Mouse (Mus musculus): ENCODE measurements around the gene Ldhc. TPM values are rescaled to one million over a fixed set of nuclear protein-coding genes. Genes with fewer than 3 reads are reported as not detected.
A peak's percentile ranks its signal among the peaks of the same experiment; 100 is the strongest.

Gene Ldhc
- polyA plus RNA-seq, 1 experiment from 2014 or later = not detected

DNA sequence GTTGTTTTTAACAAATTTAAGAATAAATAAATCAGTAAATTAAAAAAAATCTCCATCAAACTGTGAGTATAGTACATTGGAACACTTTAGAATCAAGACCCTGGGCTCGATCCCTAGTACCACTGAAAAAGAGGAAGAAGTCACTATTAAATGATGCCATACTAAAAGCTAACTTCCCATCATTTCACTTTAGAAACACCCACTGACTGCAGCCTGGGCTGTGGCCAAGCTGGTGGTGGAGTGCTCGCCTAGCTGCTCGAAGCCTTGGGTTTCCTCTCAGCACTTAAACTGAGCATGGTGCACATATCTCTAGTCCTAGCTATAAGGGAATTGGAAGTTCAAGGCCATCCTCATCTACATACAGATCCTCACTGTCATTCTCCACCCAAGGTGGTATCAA is 50.2 kb downstream of the Ldhc start:
- peaks cover 74% of the 10 kb centered on the region for H3K36me3 ChIP-seq (ENCODE audit: control insufficient read depth, insufficient read depth, low read length)
- DNase-seq (ENCODE audit: low spot score) = no peak
- H3K27me3 ChIP-seq (replicated peaks; ENCODE audit: control insufficient read depth, insufficient read depth, low read length) = no peaks in the 10 kb centered on the region
- H3K27ac ChIP-seq (ENCODE audit: low read depth) = no peak overlapping the region
- H3K9ac ChIP-seq (ENCODE audit: low read length) = no peak overlapping the region
- H3K4me1 ChIP-seq (replicated peaks; ENCODE audit: control insufficient read depth, insufficient read depth, low read length) = no peaks in the 10 kb centered on the region
- no peak overlapping the region for H3K4me2 ChIP-seq (ENCODE audit: low read length)
- WGBS = 92% methylated on average over 3 of the region's 3 CpGs
- no peaks in the 10 kb centered on the region for H3K9me3 ChIP-seq (ENCODE audit: control insufficient read depth, low read length)
- no peak overlapping the region for H3K4me3 ChIP-seq (ENCODE audit: low read depth, low read length)
- no peak for ATAC-seq (replicated peaks; ENCODE audit: low FRiP score, low TSS enrichment, low read depth)

DNA sequence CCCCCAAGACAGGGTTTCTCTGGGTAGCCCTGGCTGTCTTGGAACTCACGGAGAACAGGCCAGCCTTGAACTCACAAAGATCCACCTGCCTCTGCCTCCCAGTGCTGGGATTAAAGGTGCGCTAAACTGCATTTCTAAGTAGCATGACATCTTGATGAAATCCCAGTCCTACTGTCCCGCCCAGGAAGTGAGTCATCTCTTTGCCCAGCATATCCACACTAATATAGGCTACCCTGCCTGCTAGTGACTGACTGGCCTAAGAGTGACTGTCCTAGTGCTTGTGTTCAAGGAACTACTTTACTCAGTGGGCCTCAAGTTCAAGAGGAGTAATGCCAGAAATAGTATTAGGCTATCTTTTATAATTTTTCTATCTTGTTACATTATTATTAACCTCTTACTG is 55.4 kb downstream of the Ldhc start:
- H3K4me1 ChIP-seq (replicated peaks; ENCODE audit: control insufficient read depth, insufficient read depth, low read length) = peaks cover 15% of the 10 kb centered on the region
- H3K9ac ChIP-seq (ENCODE audit: low read length) = no peak overlapping the region
- peaks cover 34% of the 10 kb centered on the region for H3K36me3 ChIP-seq (ENCODE audit: control insufficient read depth, insufficient read depth, low read length)
- no peak overlapping the region for H3K4me3 ChIP-seq (ENCODE audit: low read depth, low read length)
- no peak overlapping the region for H3K27ac ChIP-seq (ENCODE audit: low read depth)
- H3K27me3 ChIP-seq (replicated peaks; ENCODE audit: control insufficient read depth, insufficient read depth, low read length) = no peaks in the 10 kb centered on the region
- no peaks in the 10 kb centered on the region for H3K9me3 ChIP-seq (ENCODE audit: control insufficient read depth, low read length)
- H3K4me2 ChIP-seq (ENCODE audit: low read length) = no peak overlapping the region
- 85% methylated on average over 3 of the region's 3 CpGs for WGBS
- ATAC-seq (replicated peaks; ENCODE audit: low FRiP score, low TSS enrichment, low read depth) (no peak), DNase-seq (ENCODE audit: low spot score) (no peak)

DNA sequence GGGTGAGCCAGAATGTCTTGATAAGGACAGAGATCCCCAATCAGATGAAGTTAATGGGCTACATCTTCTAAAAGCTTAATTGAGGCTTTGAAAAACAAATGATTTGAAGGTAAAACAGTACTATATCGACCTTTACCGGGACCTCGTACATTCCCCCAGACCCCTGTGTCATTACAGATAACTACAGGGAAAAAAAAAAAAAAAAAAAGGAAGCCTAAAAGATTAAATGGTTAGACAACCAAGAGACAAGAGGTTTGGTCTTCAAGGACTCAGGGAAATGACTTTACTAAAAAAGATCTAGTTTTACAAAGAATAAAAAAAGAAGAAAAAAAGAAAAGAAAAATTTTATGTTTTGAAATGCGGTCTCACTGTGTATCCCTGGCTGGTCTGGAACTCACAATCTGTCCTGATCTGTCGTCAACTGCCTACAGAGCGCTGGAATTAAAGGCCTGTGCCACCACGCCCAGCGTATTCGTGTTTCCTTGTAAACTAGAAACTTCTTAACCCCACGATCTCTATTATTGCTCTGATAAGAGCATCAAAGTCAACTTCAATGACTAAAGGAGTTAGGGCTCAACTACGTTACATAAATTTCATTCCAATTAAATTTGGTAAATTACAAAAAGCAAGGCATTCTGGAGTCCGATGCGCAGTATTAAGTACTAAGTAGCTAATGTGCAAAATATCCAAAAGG is 57.8 kb downstream of the Ldhc start:
- Histone ChIP-seq H3K36me3 (ENCODE audit: control insufficient read depth, insufficient read depth, low read length) (peaks cover 14% of the 10 kb centered on the region), H3K9ac (ENCODE audit: low read length) (peak overlapping the region; percentile 90), H3K9me3 (ENCODE audit: control insufficient read depth, low read length) (no peaks in the 10 kb centered on the region), H3K4me3 (ENCODE audit: low read depth, low read length) (peak overlapping the region; percentile 91), H3K4me1 (replicated peaks; ENCODE audit: control insufficient read depth, insufficient read depth, low read length) (peaks cover 15% of the 10 kb centered on the region), H3K27ac (ENCODE audit: low read depth) (peak overlapping the region; percentile 96), H3K4me2 (ENCODE audit: low read length) (peak overlapping the region; percentile 59), H3K27me3 (replicated peaks; ENCODE audit: control insufficient read depth, insufficient read depth, low read length) (no peaks in the 10 kb centered on the region)
- ATAC-seq (replicated peaks; ENCODE audit: low FRiP score, low TSS enrichment, low read depth) (no peak), DNase-seq (ENCODE audit: low spot score) (peak; percentile 54)
- WGBS = 13% methylated on average over 13 of the region's 13 CpGs

DNA sequence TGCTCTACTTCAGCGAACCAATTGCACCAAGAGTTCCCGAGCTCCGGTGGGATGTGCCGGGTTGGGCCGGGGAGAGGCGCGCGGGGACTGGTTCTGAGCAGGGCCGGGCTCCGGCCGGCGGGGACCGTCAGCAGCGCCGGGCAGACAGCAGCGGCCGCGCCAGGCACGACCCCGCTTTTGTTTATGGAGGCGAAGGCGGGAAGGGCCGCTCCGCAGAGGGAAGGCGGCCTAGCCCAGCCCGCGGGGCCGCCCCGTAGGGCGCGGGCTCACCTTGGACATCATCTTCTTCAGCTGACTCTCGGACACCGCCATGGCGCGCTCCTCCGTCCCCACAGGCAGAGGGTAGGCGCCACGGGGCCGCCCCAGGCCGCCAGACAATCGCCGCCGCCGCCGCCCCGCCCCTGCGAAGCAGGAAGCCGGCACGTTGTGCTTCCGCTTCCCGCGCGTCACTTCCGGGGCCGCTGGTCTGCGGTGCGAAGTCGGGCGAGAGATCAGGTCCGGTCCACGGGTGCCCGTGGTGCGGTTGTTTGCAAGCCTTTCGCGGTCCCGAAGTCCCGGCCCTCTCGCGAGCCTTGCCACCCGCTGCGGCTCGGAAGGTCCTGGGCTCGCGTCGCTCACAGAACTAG is 58.7 kb downstream of the Ldhc start, which contains the start of gene Tsg101:
Gene Tsg101 (minus strand): TSS at position 419 of the 626 bp plus-strand sequence.
- Histone ChIP-seq H3K4me2 (ENCODE audit: low read length) (peak within 1 kb of the TSS; percentile 59), H3K9ac (ENCODE audit: low read length) (peak within 1 kb of the TSS; percentile 90), H3K27me3 (replicated peaks; ENCODE audit: control insufficient read depth, insufficient read depth, low read length) (no peaks in the 10 kb centered on the region), H3K9me3 (ENCODE audit: control insufficient read depth, low read length) (no peaks in the 10 kb centered on the region), H3K27ac (ENCODE audit: low read depth) (peak within 1 kb of the TSS; percentile 96), H3K36me3 (ENCODE audit: control insufficient read depth, insufficient read depth, low read length) (peaks cover 14% of the 10 kb centered on the region), H3K4me3 (ENCODE audit: low read depth, low read length) (peak within 1 kb of the TSS; percentile 91), H3K4me1 (replicated peaks; ENCODE audit: control insufficient read depth, insufficient read depth, low read length) (peaks cover 15% of the 10 kb centered on the region)
- ATAC-seq (replicated peaks; ENCODE audit: low FRiP score, low TSS enrichment, low read depth) (peak; percentile 94), DNase-seq (ENCODE audit: low spot score) (peak; percentile 93)
- under 1% methylated on average over 69 of the region's 75 CpGs for WGBS

DNA sequence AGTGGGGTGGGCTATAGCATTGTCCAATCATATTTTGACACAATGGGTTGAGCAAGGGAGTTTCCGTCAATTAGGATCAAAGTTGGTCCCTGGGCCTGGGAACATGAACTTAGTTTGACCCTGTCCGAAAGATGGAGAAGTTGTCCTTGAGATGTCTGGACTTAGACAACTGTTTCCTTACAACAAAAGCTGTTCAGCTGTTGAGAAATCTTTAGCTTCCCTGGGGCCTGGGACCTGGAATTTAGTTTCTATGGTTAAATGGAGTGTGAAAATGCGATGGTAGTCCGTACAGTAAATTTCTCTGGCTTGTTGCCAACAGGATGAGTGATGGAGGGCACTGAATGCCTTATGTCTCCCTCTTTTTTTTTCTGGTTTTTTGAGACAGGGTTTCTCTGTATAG is 61.1 kb downstream of the Ldhc start:
- Histone ChIP-seq H3K9me3 (ENCODE audit: control insufficient read depth, low read length) (no peaks in the 10 kb centered on the region), H3K4me1 (replicated peaks; ENCODE audit: control insufficient read depth, insufficient read depth, low read length) (peaks cover 15% of the 10 kb centered on the region), H3K4me3 (ENCODE audit: low read depth, low read length) (no peak overlapping the region), H3K4me2 (ENCODE audit: low read length) (no peak overlapping the region), H3K27ac (ENCODE audit: low read depth) (no peak overlapping the region), H3K27me3 (replicated peaks; ENCODE audit: control insufficient read depth, insufficient read depth, low read length) (no peaks in the 10 kb centered on the region), H3K9ac (ENCODE audit: low read length) (no peak overlapping the region), H3K36me3 (ENCODE audit: control insufficient read depth, insufficient read depth, low read length) (peaks cover 14% of the 10 kb centered on the region)
- no peak for ATAC-seq (replicated peaks; ENCODE audit: low FRiP score, low TSS enrichment, low read depth)
- no peak for DNase-seq (ENCODE audit: low spot score)
- WGBS = 70% methylated on average over 4 of the region's 4 CpGs

Other genes with a start within 250 kb of the Ldhc start
- gene Sergef, start 221.4 kb upstream of the Ldhc start, polyA plus RNA-seq (2014; fragmentation: Nextera tagmentation; extraction: Ambion mirVana) = 16.8 and 17.5 TPM in 2 replicates
- gene Tph1, start 188.7 kb upstream of the Ldhc start, polyA plus RNA-seq (2014; fragmentation: Nextera tagmentation; extraction: Ambion mirVana) = 0.31 and 0.42 TPM in 2 replicates
- 35.2 and 39.8 TPM in 2 replicates for gene Saal1, start 150.5 kb upstream of the Ldhc start, polyA plus RNA-seq (2014; fragmentation: Nextera tagmentation; extraction: Ambion mirVana)
- 0.35 and 0.99 TPM in 2 replicates for gene Saa3, start 145.5 kb upstream of the Ldhc start, polyA plus RNA-seq (2014; fragmentation: Nextera tagmentation; extraction: Ambion mirVana)
- gene Saa4, start 128.6 kb upstream of the Ldhc start, polyA plus RNA-seq (2014; fragmentation: Nextera tagmentation; extraction: Ambion mirVana) = not detected in 2 replicates
- 1.4 and 2.0 TPM in 2 replicates for gene Saa1, start 118.2 kb upstream of the Ldhc start, polyA plus RNA-seq (2014; fragmentation: Nextera tagmentation; extraction: Ambion mirVana)
- 0.45 and 1.1 TPM in 2 replicates for gene Saa2, start 109.4 kb upstream of the Ldhc start, polyA plus RNA-seq (2014; fragmentation: Nextera tagmentation; extraction: Ambion mirVana)
- gene Hps5, start 65.1 kb upstream of the Ldhc start, polyA plus RNA-seq (2014; fragmentation: Nextera tagmentation; extraction: Ambion mirVana) = 18.8 and 20.9 TPM in 2 replicates
- 48.7 and 52.9 TPM in 2 replicates for gene Gtf2h1, start 65.1 kb upstream of the Ldhc start, polyA plus RNA-seq (2014; fragmentation: Nextera tagmentation; extraction: Ambion mirVana)
- 2,451 TPM in 2 replicates for gene Ldha, start 19.7 kb upstream of the Ldhc start, polyA plus RNA-seq (2014; fragmentation: Nextera tagmentation; extraction: Ambion mirVana)
- 165 and 174 TPM in 2 replicates for gene Tsg101, start 58.8 kb downstream of the Ldhc start, polyA plus RNA-seq (2014; fragmentation: Nextera tagmentation; extraction: Ambion mirVana)
- 11.4 and 12.6 TPM in 2 replicates for gene Uevld, start 97.3 kb downstream of the Ldhc start, polyA plus RNA-seq (2014; fragmentation: Nextera tagmentation; extraction: Ambion mirVana)
- not detected in 2 replicates for gene Gm9999, start 122.4 kb downstream of the Ldhc start, polyA plus RNA-seq (2014; fragmentation: Nextera tagmentation; extraction: Ambion mirVana)
- gene Spty2d1, start 147.2 kb downstream of the Ldhc start, polyA plus RNA-seq (2014; fragmentation: Nextera tagmentation; extraction: Ambion mirVana) = 17.6 and 18.0 TPM in 2 replicates
- 30.6 and 31.4 TPM in 2 replicates for gene Tmem86a, start 189.4 kb downstream of the Ldhc start, polyA plus RNA-seq (2014; fragmentation: Nextera tagmentation; extraction: Ambion mirVana)